ENCODE assay signal across 19 mouse cellular contexts in the genomic region with DNA sequence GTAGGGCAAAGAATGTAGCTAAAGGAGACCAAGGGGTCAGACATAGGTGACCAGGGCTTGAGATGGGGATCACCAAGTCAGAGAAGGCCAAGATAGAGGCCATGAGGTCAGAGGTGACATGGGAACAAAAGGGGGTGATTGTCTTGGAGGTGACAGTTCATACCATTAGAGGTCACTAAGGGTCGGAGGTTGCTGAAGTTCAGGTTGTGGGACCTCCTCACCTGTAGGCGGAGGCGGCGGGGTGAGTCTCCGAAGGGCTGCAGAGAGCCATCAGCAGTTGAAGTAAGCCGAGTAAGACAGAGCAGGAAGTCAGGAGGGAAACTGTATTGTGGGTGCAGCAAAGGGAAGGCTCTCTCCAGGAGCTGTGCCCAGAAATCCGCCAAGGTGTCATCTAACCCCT. TPM values are rescaled to one million over a fixed set of nuclear protein-coding genes. Genes with fewer than 3 reads are reported as not detected.
DNase-seq lines count a peak whose midpoint lies in the region; ATAC-seq and TF ChIP-seq lines count a peak whose summit lies in the region.
"Had no signal": no experiment of that assay in that cellular context is flagged by ENCODE, and none has a peak within 500 bp of the region (broad histone marks: within the 10 kb centered on the region; RNA-seq: fewer than 3 reads in every experiment).

No protein-coding gene starts in this region.

- no peak for TF ChIP-seq POLR2A in brain, embryonic 14.5 days (IDR thresholded peaks at IDR 0.05; ENCODE audit: borderline replicate concordance, extremely low read depth, insufficient read depth, insufficient read length, poor library complexity, severe bottlenecking)

- WGBS in embryonic facial prominence, embryonic 14.5 days, result 83% methylated on average over 7 of the region's 7 CpGs
- 85% methylated on average over 7 of the region's 7 CpGs for WGBS in hindbrain, embryonic 13.5 days
- WGBS in midbrain, embryonic 12.5 days, result 92% methylated on average over 7 of the region's 7 CpGs

- H3K4me1 ChIP-seq in embryonic facial prominence, embryonic 14.5 days (ENCODE audit: control insufficient read depth, insufficient read depth, low read length), result peaks cover 24% of the 10 kb centered on the region
- peaks cover 62% of the 10 kb centered on the region for H3K4me1 ChIP-seq in hindbrain, embryonic 13.5 days (replicated peaks)
- H3K4me1 ChIP-seq in midbrain, embryonic 12.5 days, result peaks cover 59% of the 10 kb centered on the region

- no peak overlapping the region for H3K27ac ChIP-seq in embryonic facial prominence, embryonic 14.5 days (replicated peaks; ENCODE audit: low read depth, low read length)
- 0 out of 2 replicates have a peak overlapping the region, but pooled peaks have one; percentile 24 for H3K27ac ChIP-seq in hindbrain, embryonic 13.5 days
- no peak overlapping the region for H3K27ac ChIP-seq in midbrain, embryonic 12.5 days (replicated peaks)
- H3K27ac ChIP-seq: liver, embryonic 12.5 days; macrophage had no signal

- H3K36me3 ChIP-seq in embryonic facial prominence, embryonic 14.5 days (ENCODE audit: control insufficient read depth, insufficient read depth, low read length), result peaks cover 21% of the 10 kb centered on the region
- H3K36me3 ChIP-seq in hindbrain, embryonic 13.5 days, result peaks cover 41% of the 10 kb centered on the region
- peaks cover 28% of the 10 kb centered on the region; the same call in 1 of the 2 replicates for H3K36me3 ChIP-seq in midbrain, embryonic 12.5 days
- H3K36me3 ChIP-seq: liver, embryonic 12.5 days had no signal

- ATAC-seq in embryonic facial prominence, embryonic 14.5 days (ENCODE audit: low read depth), result no peak
- ATAC-seq in hindbrain, embryonic 13.5 days (ENCODE audit: low FRiP score), result no peak
- no peak for ATAC-seq in midbrain, embryonic 12.5 days (ENCODE audit: low FRiP score, low read depth)
- ATAC-seq in CD4-positive, CD25-positive, alpha-beta regulatory T cell, adult 4 months, result no peak
- ATAC-seq: liver, embryonic 12.5 days; Patski had no signal

- DNase-seq in brain, embryonic 14.5 days (ENCODE audit: low read depth), result peak; percentile 22
- no peak for DNase-seq in embryonic facial prominence, embryonic 14.5 days (ENCODE audit: low spot score)
- no peak for DNase-seq in frontal cortex, postnatal 14 days (ENCODE audit: low spot score in 2 of 2)
- no peak for DNase-seq in cerebellum, postnatal 10 days
- no peak for DNase-seq in heart, postnatal 4 days
- DNase-seq: adrenal gland, adult 8-10 months; kidney, postnatal 25 days; layer of hippocampus, postnatal 36 days; right cerebral cortex, postnatal 14 days; thymus, postnatal 4 days had no signal

- TF ChIP-seq CTCF in brain, embryonic 14.5 days (IDR thresholded peaks at IDR 0.05; ENCODE audit: borderline replicate concordance, extremely low read depth, insufficient read depth, insufficient read length), result no peak

- 0 out of 2 replicates have a peak, but pooled peaks cover 8% of the 10 kb centered on the region for H3K9me3 ChIP-seq in embryonic facial prominence, embryonic 14.5 days (ENCODE audit: control insufficient read depth, low read length)
- H3K9me3 ChIP-seq in hindbrain, embryonic 13.5 days, result no peaks in the 10 kb centered on the region; the same call in 1 of the 2 replicates
- no peaks in the 10 kb centered on the region for H3K9me3 ChIP-seq in midbrain, embryonic 12.5 days
- H3K9me3 ChIP-seq: liver, embryonic 12.5 days had no signal

- no peaks in the 10 kb centered on the region for H3K27me3 ChIP-seq in embryonic facial prominence, embryonic 14.5 days (replicated peaks; ENCODE audit: control insufficient read depth, insufficient read depth, low read length)
- 0 out of 2 replicates have a peak, but pooled peaks cover 12% of the 10 kb centered on the region for H3K27me3 ChIP-seq in hindbrain, embryonic 13.5 days
- peaks cover 12% of the 10 kb centered on the region for H3K27me3 ChIP-seq in midbrain, embryonic 12.5 days

- 0 out of 2 replicates have a peak overlapping the region, but pooled peaks have one; percentile 58 for H3K4me3 ChIP-seq in embryonic facial prominence, embryonic 14.5 days (ENCODE audit: low read depth, low read length)
- peak overlapping the region; percentile 82 for H3K4me3 ChIP-seq in hindbrain, embryonic 13.5 days
- H3K4me3 ChIP-seq in midbrain, embryonic 12.5 days, result peak overlapping the region; percentile 80
- H3K4me3 ChIP-seq: liver, embryonic 12.5 days had no signal

- peak overlapping the region; percentile 65; the same call in 1 of the 2 replicates for H3K4me2 ChIP-seq in embryonic facial prominence, embryonic 14.5 days (ENCODE audit: low read depth, low read length)
- H3K4me2 ChIP-seq in hindbrain, embryonic 13.5 days, result peak overlapping the region; percentile 82
- peak overlapping the region; percentile 71 for H3K4me2 ChIP-seq in midbrain, embryonic 12.5 days (replicated peaks)
- H3K4me2 ChIP-seq: liver, embryonic 12.5 days had no signal

- H3K9ac ChIP-seq in embryonic facial prominence, embryonic 14.5 days (ENCODE audit: low read depth, low read length), result no peak overlapping the region
- H3K9ac ChIP-seq in hindbrain, embryonic 13.5 days, result peak overlapping the region; percentile 95
- peak overlapping the region; percentile 94; the same call in 1 of the 2 replicates for H3K9ac ChIP-seq in midbrain, embryonic 12.5 days (replicated peaks)
- H3K9ac ChIP-seq: liver, embryonic 12.5 days had no signal

RNA-seq across cellular contexts. Expression of a gene that starts 1.8 kb away (rescaled TPM):
- polyA plus RNA-seq in brain, embryonic 14.5 days (2012; rRNA removed), result 0.44 and 0.48 TPM in 2 replicates
- 0.09 and 0.10 TPM in 2 replicates for polyA plus RNA-seq in embryonic facial prominence, embryonic 14.5 days (2014; fragmentation: Nextera tagmentation; extraction: Ambion mirVana)
- polyA plus RNA-seq in hindbrain, embryonic 13.5 days (2015; fragmentation: Nextera tagmentation; extraction: Ambion mirVana), result 0.09 and 0.10 TPM in 2 replicates
- 0.13 TPM in 1 of 2 replicates, not detected in the other for polyA plus RNA-seq in midbrain, embryonic 12.5 days (2016; fragmentation: Nextera tagmentation; extraction: Ambion mirVana)
- not detected for polyA plus RNA-seq in CD4-positive, CD25-positive, alpha-beta regulatory T cell, adult 4 months (2017; shearing (Covaris generic))
- total RNA-seq in heart, postnatal 4 days (2021), result not detected
- total RNA-seq: adrenal gland, adult 8-10 months; common myeloid progenitor, adult 5-6 weeks; hematopoietic stem cell, adult 5-6 weeks; layer of hippocampus, postnatal 36 days had no signal
- polyA plus RNA-seq: liver, embryonic 12.5 days; macrophage had no signal

RNA-seq across cellular contexts. Expression of a gene that starts 1.8 kb away (rescaled TPM):
- 564 and 797 TPM in 2 replicates for polyA plus RNA-seq in brain, embryonic 14.5 days (2012; rRNA removed)
- 3.9 and 4.5 TPM in 2 replicates for polyA plus RNA-seq in embryonic facial prominence, embryonic 14.5 days (2014; fragmentation: Nextera tagmentation; extraction: Ambion mirVana)
- polyA plus RNA-seq in hindbrain, embryonic 13.5 days (2015; fragmentation: Nextera tagmentation; extraction: Ambion mirVana), result 212 and 224 TPM in 2 replicates
- polyA plus RNA-seq in midbrain, embryonic 12.5 days (2016; fragmentation: Nextera tagmentation; extraction: Ambion mirVana), result 152 and 160 TPM in 2 replicates
- under 1 TPM; 0.19 to 0.96 TPM for polyA plus RNA-seq in CD4-positive, CD25-positive, alpha-beta regulatory T cell, adult 4 months (2017; shearing (Covaris generic))
- total RNA-seq in heart, postnatal 4 days (2021), result 1 to 10 TPM; 2.3 to 2.5 TPM

RNA-seq across cellular contexts. Expression of a gene that starts 2.0 kb away (rescaled TPM):
- 19.6 TPM in 2 replicates for polyA plus RNA-seq in brain, embryonic 14.5 days (2012; rRNA removed)
- 4.1 and 6.2 TPM in 2 replicates for polyA plus RNA-seq in embryonic facial prominence, embryonic 14.5 days (2014; fragmentation: Nextera tagmentation; extraction: Ambion mirVana)
- 5.8 and 6.0 TPM in 2 replicates for polyA plus RNA-seq in hindbrain, embryonic 13.5 days (2015; fragmentation: Nextera tagmentation; extraction: Ambion mirVana)
- 4.0 and 5.5 TPM in 2 replicates for polyA plus RNA-seq in midbrain, embryonic 12.5 days (2016; fragmentation: Nextera tagmentation; extraction: Ambion mirVana)
- under 1 TPM in 1 of 2 experiments, not detected in 1; 0.70 TPM for polyA plus RNA-seq in CD4-positive, CD25-positive, alpha-beta regulatory T cell, adult 4 months (2017; shearing (Covaris generic))
- 1 to 10 TPM in 1 of 2 experiments, under 1 TPM in 1; 0.26 to 1.3 TPM for total RNA-seq in heart, postnatal 4 days (2021)

RNA-seq across cellular contexts. Expression of a gene that starts 5.4 kb away (rescaled TPM):
- 0.58 and 0.63 TPM in 2 replicates for polyA plus RNA-seq in brain, embryonic 14.5 days (2012; rRNA removed)
- polyA plus RNA-seq in embryonic facial prominence, embryonic 14.5 days (2014; fragmentation: Nextera tagmentation; extraction: Ambion mirVana), result 2.5 and 3.5 TPM in 2 replicates
- polyA plus RNA-seq in hindbrain, embryonic 13.5 days (2015; fragmentation: Nextera tagmentation; extraction: Ambion mirVana), result 3.3 and 4.2 TPM in 2 replicates
- 4.6 and 5.2 TPM in 2 replicates for polyA plus RNA-seq in midbrain, embryonic 12.5 days (2016; fragmentation: Nextera tagmentation; extraction: Ambion mirVana)
- polyA plus RNA-seq in CD4-positive, CD25-positive, alpha-beta regulatory T cell, adult 4 months (2017; shearing (Covaris generic)), result under 1 TPM in 1 of 2 experiments, not detected in 1; 0.77 TPM
- under 1 TPM; 0.36 to 0.76 TPM for total RNA-seq in heart, postnatal 4 days (2021)
- total RNA-seq: common myeloid progenitor, adult 5-6 weeks; granulocyte monocyte progenitor cell, adult 5-6 weeks; hematopoietic stem cell, adult 5-6 weeks had no signal
- polyA plus RNA-seq: macrophage had no signal

RNA-seq across cellular contexts. Expression of a gene that starts 14.2 kb away (rescaled TPM):
- polyA plus RNA-seq in brain, embryonic 14.5 days (2012; rRNA removed), result 131 and 172 TPM in 2 replicates
- polyA plus RNA-seq in embryonic facial prominence, embryonic 14.5 days (2014; fragmentation: Nextera tagmentation; extraction: Ambion mirVana), result 5.6 and 5.8 TPM in 2 replicates
- polyA plus RNA-seq in hindbrain, embryonic 13.5 days (2015; fragmentation: Nextera tagmentation; extraction: Ambion mirVana), result 14.2 and 15.5 TPM in 2 replicates
- polyA plus RNA-seq in midbrain, embryonic 12.5 days (2016; fragmentation: Nextera tagmentation; extraction: Ambion mirVana), result 18.8 and 20.3 TPM in 2 replicates
- polyA plus RNA-seq in CD4-positive, CD25-positive, alpha-beta regulatory T cell, adult 4 months (2017; shearing (Covaris generic)), result 1 to 10 TPM; 2.7 to 4.4 TPM
- total RNA-seq in heart, postnatal 4 days (2021), result 1 to 10 TPM; 7.9 to 8.2 TPM

Comparison
In these comparisons a context has a peak if more than half of its experiments do, and no peak if none do; other contexts are left out.
1. RNA of a gene that starts 1.8 kb away (polyA plus RNA-seq): 564 to 797 TPM in brain, embryonic 14.5 days, 212 to 224 TPM in hindbrain, embryonic 13.5 days and 152 to 160 TPM in midbrain, embryonic 12.5 days; 3.9 to 4.5 TPM in embryonic facial prominence, embryonic 14.5 days and 0.19 to 0.96 TPM in CD4-positive, CD25-positive, alpha-beta regulatory T cell, adult 4 months; every median in the first group is over 10 times any median in the second.
2. Peak in every context shown above with its lines, with median percentiles within 50 percentile points of each other: H3K4me2 ChIP-seq and H3K4me3 ChIP-seq.